In genomic region chr4:140535323-140535722, GRCm38 (mm10) we compare ENCODE assay signal across 20 mouse cellular contexts.
"Had no signal": no experiment of that assay in that cellular context is flagged by ENCODE, and none has a peak within 500 bp of the region (broad histone marks: within the 10 kb centered on the region; RNA-seq: fewer than 3 reads in every experiment).

No protein-coding gene starts in this region.

- H3K4me3 ChIP-seq: liver, embryonic 13.5 days; liver, embryonic 15.5 days; lung, embryonic 15.5 days; midbrain, embryonic 13.5 days; midbrain, embryonic 15.5 days; myocyte; neural tube, embryonic 13.5 days had no signal

- H3K4me2 ChIP-seq: liver, embryonic 13.5 days; liver, embryonic 15.5 days; lung, embryonic 15.5 days; midbrain, embryonic 11.5 days; midbrain, embryonic 13.5 days; midbrain, embryonic 15.5 days; neural tube, embryonic 13.5 days had no signal

- DNase-seq: liver, embryonic 13.5 days; liver, postnatal 0 days; lung, adult 2 months; lung, postnatal 14 days; lung, postnatal 36 days; right cerebral cortex, postnatal 25 days; right cerebral cortex, postnatal 4 days; spleen, adult 18-20 months; thymus, adult 18-20 months; thymus, postnatal 14 days; thymus, postnatal 36 days had no signal

- H3K36me3 ChIP-seq: liver, embryonic 13.5 days had no signal

- H3K9me3 ChIP-seq: liver, embryonic 13.5 days; liver, embryonic 15.5 days; lung, embryonic 15.5 days; midbrain, embryonic 13.5 days; midbrain, embryonic 15.5 days; neural tube, embryonic 13.5 days had no signal

- H3K27ac ChIP-seq: liver, embryonic 13.5 days; liver, embryonic 15.5 days; lung, embryonic 15.5 days; macrophage; midbrain, embryonic 13.5 days; midbrain, embryonic 15.5 days; neural tube, embryonic 13.5 days had no signal

- H3K27me3 ChIP-seq: liver, embryonic 13.5 days; liver, embryonic 15.5 days; lung, embryonic 15.5 days; midbrain, embryonic 13.5 days; midbrain, embryonic 15.5 days; neural tube, embryonic 13.5 days had no signal

- ATAC-seq: liver, postnatal 0 days; lung, postnatal 0 days; midbrain, embryonic 13.5 days; midbrain, embryonic 15.5 days had no signal

- H3K9ac ChIP-seq: liver, embryonic 13.5 days; liver, embryonic 15.5 days; liver, postnatal 0 days; lung, embryonic 15.5 days; midbrain, embryonic 13.5 days; midbrain, embryonic 15.5 days; neural tube, embryonic 13.5 days had no signal

- H3K4me1 ChIP-seq: lung, embryonic 15.5 days had no signal
